Mouse (Mus musculus): ENCODE results near the gene Zfand3.

DNA sequence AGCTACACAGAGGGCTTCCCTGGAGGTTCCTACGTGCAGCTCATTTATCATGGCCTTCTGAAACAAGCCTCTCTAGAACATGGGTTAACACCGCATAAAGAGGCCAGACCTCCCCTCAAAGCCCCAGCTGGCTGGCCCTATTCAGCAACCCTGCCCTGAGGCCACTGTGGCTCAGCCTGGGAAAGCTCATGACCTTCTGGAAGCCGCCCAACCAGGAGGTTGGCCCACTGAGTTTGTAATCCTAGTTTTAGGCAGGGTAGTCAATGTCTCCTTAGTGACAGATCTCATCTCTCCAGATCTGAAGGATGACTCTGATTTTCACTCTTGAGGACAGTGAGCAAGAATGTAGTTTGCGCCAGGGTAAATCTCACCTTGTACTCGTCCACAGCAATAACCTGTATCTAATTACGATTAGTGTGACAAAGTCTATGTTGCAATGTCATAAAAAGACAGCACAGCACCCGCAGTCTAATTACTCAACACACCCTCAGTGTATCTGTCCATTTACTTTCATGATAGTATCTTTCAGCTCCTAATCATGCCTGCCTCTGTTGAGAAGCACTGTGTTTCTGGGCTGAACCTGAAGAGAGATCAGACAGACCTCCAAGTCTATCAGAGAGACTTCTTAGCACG, 251.5 kb downstream of the Zfand3 start:
- TF ChIP-seq POLR2A (IDR thresholded peaks at IDR 0.05; ENCODE audit: insufficient read length, low read depth): no peak
- TF ChIP-seq REST (IDR thresholded peaks at IDR 0.05; ENCODE audit: insufficient read depth, insufficient read length): no peak
- no peak for TF ChIP-seq MAX (IDR thresholded peaks at IDR 0.05; ENCODE audit: low read depth)
- TF ChIP-seq USF1 (IDR thresholded peaks at IDR 0.05; ENCODE audit: low read depth): no peak
